Mouse (Mus musculus): ENCODE data around the gene Gm21477.
"Not testable (repeated sequence)": the region's sequence is repeated elsewhere in the genome, so short reads cannot be mapped to it uniquely, and the experiment has no call there.

Gm21477 gene

GRCm38 (mm10) chrY:87116521-87116920, at the start of gene Gm21477:
Gene Gm21477 (plus strand): TSS chrY:87116821.
- not testable (repeated sequence) for DNase-seq (ENCODE audit: low spot score)

All from ovary, postnatal 10 days (tissue).